32 mouse cellular contexts compared by ENCODE assay signal in genomic region chr10:85989412-85990115, GRCm38 (mm10). TPM values are rescaled to one million over a fixed set of nuclear protein-coding genes. Genes with fewer than 3 reads are reported as not detected.
A peak's percentile ranks its signal among the peaks of the same experiment; 100 is the strongest.
DNase-seq lines count a peak whose midpoint lies in the region; ATAC-seq lines count a peak whose summit lies in the region.
"Had no signal": no experiment of that assay in that cellular context is flagged by ENCODE, and none has a peak within 500 bp of the region (broad histone marks: within the 10 kb centered on the region; RNA-seq: fewer than 3 reads in every experiment).

No protein-coding gene starts in this region.

- intact Hi-C loops in heart, postnatal 36 days (cut with DNase I): no loop called here

- ATAC-seq in megakaryocyte progenitor cell, adult 5-6 weeks (replicated peaks; ENCODE audit: poor library complexity): peak; percentile 65
- ATAC-seq: forebrain, postnatal 0 days; hindbrain, postnatal 0 days; intestine, embryonic 15.5 days; midbrain, embryonic 16.5 days had no signal

- peak; percentile 83 for DNase-seq in heart, adult 11 months
- no peak for DNase-seq in heart, postnatal 36 days
- DNase-seq in urinary bladder, postnatal 14 days (ENCODE audit: low spot score): peak; percentile 45
- DNase-seq in urinary bladder, adult 2 months (ENCODE audit: low spot score): no peak
- DNase-seq in ovary, postnatal 10 days (ENCODE audit: low spot score): no peak
- no peak for DNase-seq in left cerebral cortex, adult 11 months (ENCODE audit: low spot score)
- DNase-seq: adrenal gland, postnatal 14 days; cerebellum, adult 11 months; cerebellum, adult 9-10 months; cerebellum, postnatal 36 days; embryo, embryonic 11 days; forebrain, postnatal 0 days; gastrocnemius, postnatal 14 days; heart, adult 2 months; heart, postnatal 10 days; kidney, adult 8-10 months; layer of hippocampus, adult 9-11 months; right cerebral cortex, postnatal 4 days had no signal

RNA-seq across cellular contexts. Expression of gene Bpifc, which starts 22.1 kb away (rescaled TPM):
- not detected for total RNA-seq in heart, postnatal 36 days (2021)
- 0.06 and 0.18 TPM in 2 replicates for polyA plus RNA-seq in urinary bladder, adult 2 months (2012; rRNA removed)
- 3.5 and 4.0 TPM in 2 replicates for total RNA-seq in megakaryocyte progenitor cell, adult 5-6 weeks (2015)
- 1.2 and 2.1 TPM in 2 replicates for total RNA-seq in megakaryocyte progenitor cell, adult 5-6 weeks (2017)
- total RNA-seq: gastrocnemius, postnatal 14 days; heart, adult 2 months; heart, postnatal 10 days; hindbrain, postnatal 0 days; left cerebral cortex, postnatal 25 days; liver, adult 2 months; MEL had no signal
- polyA plus RNA-seq: forebrain, embryonic 12.5 days; heart, adult 2 months; heart, embryonic 13.5 days; hindbrain, embryonic 12.5 days; large intestine, adult 2 months; liver, adult 2 months; midbrain, embryonic 16.5 days; myocyte; neural tube, embryonic 12.5 days; spleen, adult 2 months had no signal

RNA-seq across cellular contexts. Expression of gene Rtcb, which starts 31.9 kb away (rescaled TPM):
- total RNA-seq in heart, postnatal 36 days (2021): 10 to 100 TPM; 76.8 to 82.1 TPM
- 102 and 112 TPM in 2 replicates for polyA plus RNA-seq in urinary bladder, adult 2 months (2012; rRNA removed)
- total RNA-seq in megakaryocyte progenitor cell, adult 5-6 weeks (2015): 61.6 and 63.2 TPM in 2 replicates
- total RNA-seq in megakaryocyte progenitor cell, adult 5-6 weeks (2017): 177 and 178 TPM in 2 replicates

RNA-seq across cellular contexts. Expression of gene Fbxo7, which starts 32.2 kb away (rescaled TPM):
- total RNA-seq in heart, postnatal 36 days (2021): 10 to 100 TPM; 13.9 to 17.7 TPM
- 29.6 and 31.4 TPM in 2 replicates for polyA plus RNA-seq in urinary bladder, adult 2 months (2012; rRNA removed)
- total RNA-seq in megakaryocyte progenitor cell, adult 5-6 weeks (2015): 30.2 and 36.0 TPM in 2 replicates
- 14.5 and 31.5 TPM in 2 replicates for total RNA-seq in megakaryocyte progenitor cell, adult 5-6 weeks (2017)

Comparison
In these comparisons a context has a peak if more than half of its experiments do, and no peak if none do; other contexts are left out.
1. DNase-seq: peak in heart, adult 11 months (single experiment) and urinary bladder, postnatal 14 days (single experiment); none in heart, postnatal 36 days (0 of 2), urinary bladder, adult 2 months (single experiment), ovary, postnatal 10 days (single experiment) and left cerebral cortex, adult 11 months (single experiment).